Mouse (Mus musculus): Measurements from ENCODE around the gene Cdh22.

The Cdh22 gene

GRCm38 (mm10) chr2:165207086-165207485 lies 27.6 kb downstream of the Cdh22 start:
- DNase-seq = no peak

DNA sequence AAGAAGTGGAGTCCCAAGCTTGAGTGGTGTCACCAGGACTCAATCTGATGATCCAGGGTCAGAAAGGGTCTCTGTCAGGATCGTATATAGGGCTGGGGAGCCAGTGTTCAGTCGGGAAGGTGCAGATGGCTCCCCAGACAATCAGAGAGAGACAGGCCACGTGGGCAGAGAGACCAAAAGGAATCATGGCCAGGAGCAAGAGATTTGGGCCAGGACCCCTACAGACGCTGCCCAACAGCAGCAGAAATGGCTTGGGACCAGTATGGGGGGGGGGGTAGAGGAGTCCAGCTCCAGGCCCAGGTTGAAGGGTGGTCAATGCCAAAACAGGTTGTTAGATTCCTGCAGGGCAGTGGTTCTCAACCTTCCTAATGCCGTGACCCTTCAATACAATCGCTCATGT lies 29.2 kb downstream of the Cdh22 start:
- DNase-seq = no peak

DNA sequence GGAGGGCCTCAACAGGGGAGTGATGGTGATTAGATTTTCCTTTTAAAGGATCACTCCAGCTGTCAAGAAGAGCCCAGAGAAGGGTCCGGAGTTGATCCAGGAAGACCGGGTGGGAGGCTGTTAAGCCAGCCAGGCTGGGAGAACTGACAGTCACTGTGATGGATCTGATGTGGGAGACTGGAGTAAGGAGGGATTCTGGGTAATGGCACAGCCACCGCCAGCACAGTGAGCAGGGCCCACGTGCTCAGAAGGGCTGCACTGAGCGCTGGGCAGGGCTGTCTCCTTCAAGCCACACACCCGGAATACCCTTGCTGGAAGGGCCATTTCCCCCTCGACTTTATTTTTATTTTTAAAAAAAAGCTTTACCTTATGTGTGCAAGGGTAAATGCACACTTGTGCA lies 29.7 kb downstream of the Cdh22 start:
- peak in 1 of 2 experiments; percentile 13 for DNase-seq

DNA sequence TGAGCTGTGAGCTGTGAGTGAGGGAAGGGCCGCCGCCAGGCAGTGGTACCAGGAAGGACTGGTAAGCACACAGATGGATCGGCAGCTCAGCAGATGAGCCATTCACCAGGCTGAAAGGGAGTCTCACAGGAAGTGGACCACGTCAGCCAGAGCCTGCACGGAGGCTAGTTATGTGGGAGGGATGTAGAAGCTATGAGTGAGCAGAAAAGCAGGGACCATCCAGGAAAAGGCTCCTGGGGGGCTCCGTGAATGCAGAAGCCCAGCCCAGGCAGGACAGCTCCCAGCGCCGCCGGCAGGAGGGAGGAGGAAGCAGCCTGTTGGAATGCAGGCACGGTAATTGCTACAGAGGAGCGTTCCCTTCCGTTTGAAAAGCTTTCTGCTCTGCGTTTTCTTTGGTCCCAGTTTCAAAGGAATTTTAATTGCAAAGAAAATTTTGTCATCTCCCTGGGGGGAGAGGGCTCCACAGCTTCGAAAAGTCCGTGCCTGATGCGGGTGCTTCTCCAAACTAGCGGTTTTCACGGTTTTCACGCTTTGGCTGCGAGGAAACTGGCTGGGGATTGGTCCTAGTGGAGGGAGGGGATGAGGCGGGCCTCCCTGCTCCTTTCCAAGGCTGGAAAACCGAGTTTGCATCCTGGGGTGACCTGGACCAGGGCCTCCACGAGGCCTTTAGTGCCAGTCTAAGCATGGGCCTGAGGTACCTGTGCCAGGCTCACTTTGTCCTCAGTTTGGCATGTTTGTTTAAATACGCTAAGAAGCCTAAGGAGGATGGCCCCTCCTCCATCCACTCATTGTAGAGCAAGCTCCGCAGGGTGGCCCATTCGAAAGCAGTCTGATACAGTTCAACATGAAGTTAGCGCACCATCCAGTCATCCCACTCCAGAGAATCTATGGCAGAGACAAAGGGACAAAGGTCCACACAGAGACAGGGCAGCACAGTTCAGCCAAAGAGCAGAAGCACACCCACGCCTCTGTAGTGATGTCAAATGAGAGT lies 32.6 kb downstream of the Cdh22 start:
- DNase-seq = peak; percentile 42 to 57

DNA sequence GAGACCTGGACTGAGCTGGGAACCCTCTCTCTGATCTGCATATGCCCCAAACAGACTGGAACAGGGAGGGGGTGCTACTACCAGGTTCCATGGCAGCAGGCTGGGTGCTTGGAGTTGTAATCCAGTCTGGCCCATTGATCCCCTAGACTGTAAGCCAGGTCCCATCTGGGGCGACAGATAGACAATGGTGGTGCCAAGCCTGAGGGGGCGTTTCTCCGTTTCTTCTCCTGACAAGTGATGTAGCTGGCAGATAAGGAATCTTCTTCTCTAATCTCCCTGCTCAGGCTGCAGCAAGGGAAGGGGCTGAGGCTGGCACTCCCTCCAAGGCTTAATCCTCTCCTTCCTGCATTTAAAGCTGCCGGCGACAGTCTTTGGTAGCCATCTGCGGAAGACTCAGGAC lies 37.1 kb downstream of the Cdh22 start:
- DNase-seq = no peak

DNA sequence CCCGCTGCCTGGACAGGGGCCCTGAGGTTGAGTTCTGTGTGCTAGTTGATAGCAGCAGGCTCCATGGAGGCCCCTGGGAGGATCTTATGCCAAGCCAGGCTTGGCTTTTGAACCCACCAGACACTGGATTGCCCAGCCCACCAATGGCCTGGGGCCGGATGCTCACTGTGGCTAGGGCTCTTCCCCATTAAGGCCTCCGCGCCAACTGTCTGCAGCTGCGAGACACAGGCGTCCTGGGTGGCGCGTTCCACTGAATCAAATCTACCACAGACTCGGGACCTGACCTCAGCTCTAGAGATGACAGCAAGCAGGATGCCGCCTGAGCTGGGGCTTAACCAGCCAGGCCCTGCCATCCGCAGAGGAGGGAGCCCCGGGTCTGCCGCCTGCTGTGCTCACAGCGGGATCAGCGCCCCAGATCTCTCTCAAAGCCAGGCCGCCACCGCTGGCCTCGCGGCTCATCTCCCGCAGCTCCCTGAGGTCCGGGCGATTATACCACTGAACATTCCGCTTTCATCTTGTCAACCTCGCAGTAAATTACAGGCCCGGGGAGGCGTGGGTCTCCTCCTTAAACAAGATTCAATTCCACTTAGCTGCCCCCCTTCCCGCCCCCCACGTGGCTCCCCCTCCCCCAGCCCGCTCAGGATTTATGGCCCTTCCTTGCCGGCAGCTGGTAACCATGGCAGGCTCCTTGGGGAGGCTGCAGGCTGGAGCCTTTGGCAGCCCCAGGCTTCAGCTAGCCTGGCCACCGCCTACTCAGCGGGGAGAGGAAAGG lies 39.1 kb downstream of the Cdh22 start:
- peak; percentile 62 to 69 for DNase-seq

DNA sequence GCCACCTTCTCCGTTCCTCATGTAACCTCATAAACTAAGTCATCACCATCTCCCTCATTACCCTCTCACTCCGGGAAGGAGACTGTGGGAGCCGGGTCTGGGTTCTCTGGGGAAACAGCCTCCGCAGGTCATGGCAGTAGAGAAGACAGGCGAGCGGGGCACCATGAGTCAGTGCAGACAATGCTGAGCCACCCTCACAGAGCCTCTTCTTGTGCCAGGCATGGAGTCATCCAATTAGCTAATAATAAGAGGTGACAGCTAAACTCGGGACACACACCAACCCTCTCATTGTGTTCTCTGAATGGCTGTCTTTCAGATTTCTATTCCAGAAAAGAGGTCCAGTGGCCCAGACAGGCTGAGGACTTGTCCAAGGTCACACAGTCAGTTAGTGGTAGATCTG lies 43.2 kb downstream of the Cdh22 start:
- DNase-seq = no peak

- DNase-seq = peak; percentile 39 to 52
These were observed 45.1 kb downstream of the Cdh22 start for GRCm38 (mm10) chr2:165189546-165189945.

- no peak for DNase-seq
These were observed 46.8 kb downstream of the Cdh22 start for GRCm38 (mm10) chr2:165187648-165188380.

GRCm38 (mm10) chr2:165184015-165184633 lies 50.5 kb downstream of the Cdh22 start:
- peak; percentile 77 to 85 for DNase-seq

- DNase-seq = no peak
These were observed 52.3 kb downstream of the Cdh22 start for GRCm38 (mm10) chr2:165182085-165182976.

- DNase-seq = no peak
These were observed 55.4 kb downstream of the Cdh22 start for GRCm38 (mm10) chr2:165179231-165179630.

DNA sequence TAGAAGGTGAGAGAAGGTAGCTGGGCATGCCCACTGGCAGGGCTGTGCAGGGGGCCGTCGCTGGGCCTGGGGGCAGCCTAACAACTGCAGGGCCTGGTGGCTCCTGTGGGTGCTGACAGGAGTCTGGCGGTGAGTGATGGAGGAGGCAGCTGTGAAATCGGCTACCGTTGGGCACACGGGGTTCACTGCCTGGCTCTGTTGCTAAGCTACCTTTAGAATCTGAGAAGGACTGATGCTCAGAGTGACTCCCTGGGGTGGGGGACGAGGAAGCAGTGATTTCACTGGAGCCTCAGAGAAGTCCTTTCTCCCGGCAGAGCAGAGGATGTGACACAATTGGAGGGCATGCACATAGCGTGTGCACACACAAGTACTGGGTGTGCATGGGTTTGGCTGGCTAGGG lies 57.7 kb downstream of the Cdh22 start:
- DNase-seq = no peak

DNA sequence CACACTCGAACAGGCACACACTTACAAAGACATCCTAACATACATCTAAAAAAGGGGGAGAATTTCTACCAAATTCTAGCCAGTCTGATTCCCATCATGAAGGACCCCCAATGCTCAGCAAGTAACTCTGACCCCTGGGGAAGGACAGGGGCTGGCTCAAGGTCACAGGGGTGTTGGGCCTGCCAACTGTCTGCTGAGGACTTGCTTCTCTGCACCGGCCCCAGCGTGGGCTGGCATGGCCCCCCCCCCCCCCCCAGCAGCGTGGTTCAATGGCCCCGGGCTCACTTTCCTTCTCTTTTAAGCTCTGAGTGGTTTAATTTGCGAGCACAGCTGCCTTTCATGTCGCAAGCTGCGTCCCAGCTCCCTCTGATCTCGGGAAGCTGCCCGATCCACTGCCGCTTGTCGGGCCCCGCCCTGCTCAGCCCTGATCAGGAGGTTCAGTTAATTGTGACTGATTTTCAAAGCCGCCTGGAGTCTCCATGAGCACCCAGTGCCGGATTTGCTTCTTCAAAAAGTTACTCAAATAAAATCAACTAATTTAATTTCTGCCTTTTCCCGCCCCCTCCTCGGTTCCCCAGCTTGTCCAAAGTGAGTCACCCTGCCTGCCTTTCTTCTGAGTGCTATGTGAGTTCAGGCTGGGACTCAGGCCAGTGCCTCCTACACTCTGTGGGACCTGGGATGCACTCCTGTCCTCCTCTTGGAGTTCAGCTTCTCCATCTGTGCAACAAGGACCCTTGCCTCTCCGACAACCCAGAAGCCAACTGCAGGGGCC lies 67.8 kb downstream of the Cdh22 start:
- peak in 1 of 2 experiments; percentile 32 for DNase-seq

- DNase-seq = no peak
These were observed 72.4 kb downstream of the Cdh22 start for GRCm38 (mm10) chr2:165162221-165162620.

- peak; percentile 88 to 89 for DNase-seq
These were observed 74.2 kb downstream of the Cdh22 start for GRCm38 (mm10) chr2:165160466-165160865.

DNA sequence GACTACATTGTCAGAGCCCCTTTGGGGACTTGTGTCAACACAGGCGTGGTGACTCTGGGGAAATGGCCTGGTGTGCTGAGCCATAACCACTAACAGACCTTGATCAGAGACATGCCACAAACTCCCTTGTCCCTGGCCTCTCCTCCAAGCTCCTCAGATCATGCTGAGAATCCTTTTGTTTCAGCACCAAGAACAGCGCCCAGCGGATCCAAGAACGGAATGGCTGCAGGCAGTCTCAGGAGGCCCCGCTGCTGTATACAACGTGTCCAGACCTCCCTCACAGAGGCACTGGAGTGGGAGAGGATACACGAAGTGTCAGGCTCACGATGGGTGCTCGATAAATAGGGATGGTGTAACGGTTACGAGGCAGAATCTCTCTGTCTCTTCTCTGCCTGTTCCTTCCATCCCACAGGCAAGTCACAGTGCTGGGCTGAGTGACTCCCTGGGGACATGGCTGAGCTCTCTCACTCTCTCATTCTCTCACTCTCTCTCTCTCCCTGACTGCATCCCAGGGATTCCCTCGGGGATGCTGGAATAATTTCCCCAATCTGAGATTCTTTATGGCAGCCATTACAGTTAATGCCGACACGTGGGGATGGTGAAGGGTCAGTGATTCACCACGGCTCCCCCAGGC lies 75.5 kb downstream of the Cdh22 start:
- DNase-seq = peak; percentile 90 to 91

- DNase-seq = no peak
These were observed 76.3 kb downstream of the Cdh22 start for GRCm38 (mm10) chr2:165158317-165158716.

GRCm38 (mm10) chr2:165157900-165158299 lies 76.8 kb downstream of the Cdh22 start:
- no peak for DNase-seq

DNA sequence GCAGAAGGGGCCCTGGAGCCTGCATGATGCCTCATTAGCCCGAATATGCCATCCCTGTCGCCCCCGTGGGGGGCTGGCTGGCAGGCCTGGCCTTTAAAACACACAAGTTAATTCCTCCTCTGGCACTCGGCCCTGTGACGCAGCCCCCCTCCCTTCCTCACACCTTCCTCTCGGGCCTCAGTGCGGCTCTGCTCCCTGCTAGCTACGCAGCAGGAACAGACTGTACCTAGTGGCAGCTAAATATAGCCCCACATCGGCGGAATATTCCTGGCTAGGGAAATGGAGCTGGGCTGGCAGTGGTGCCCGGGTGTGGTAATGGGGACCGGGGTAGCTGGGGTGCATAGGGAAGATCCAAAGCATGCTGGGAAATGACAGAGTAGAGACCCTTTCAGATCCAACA lies 81.6 kb downstream of the Cdh22 start:
- DNase-seq = no peak
